Mouse (Mus musculus): Measurements from ENCODE around the gene Degs2. TPM values are rescaled to one million over a fixed set of nuclear protein-coding genes. Genes with fewer than 3 reads are reported as not detected.

Gene Degs2
- total and polyA plus RNA-seq, 2 experiments from 2014 or later = 0.88 TPM; not detected in 1

DNA sequence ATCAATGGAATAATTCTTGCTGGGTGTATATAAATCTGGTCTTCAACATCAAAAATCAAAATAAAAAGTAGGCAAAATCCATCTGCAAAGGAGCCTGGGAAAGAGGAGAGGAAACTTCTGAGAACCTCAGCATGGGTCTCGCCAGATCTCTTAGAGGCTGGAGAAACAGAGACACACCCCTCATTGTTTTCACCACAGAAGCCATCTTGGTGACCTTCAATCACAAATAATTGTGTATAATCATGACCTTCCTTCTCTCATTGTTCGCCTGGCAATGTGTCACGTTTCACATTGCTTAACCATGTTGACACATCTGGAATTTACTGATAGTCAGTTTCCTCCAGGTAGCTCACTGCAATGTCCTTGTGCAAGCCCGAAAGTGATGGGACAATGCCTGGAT is 10.4 kb upstream of the Degs2 start:
- no peaks in the 10 kb centered on the region for H3K4me1 ChIP-seq (ENCODE audit: insufficient read depth)
- 83% methylated on average over 4 of the region's 4 CpGs for WGBS
- H3K27ac ChIP-seq (ENCODE audit: low read depth, low read length) = no peak overlapping the region
- ATAC-seq (no peak), DNase-seq (no peak)
- H3K4me2 ChIP-seq (ENCODE audit: low read depth) = no peak overlapping the region
- TF ChIP-seq CTCF (IDR thresholded peaks at IDR 0.05; ENCODE audit: low read depth) = no peak
- no peaks in the 10 kb centered on the region for H3K9me3 ChIP-seq (ENCODE audit: low read length)
- H3K36me3 ChIP-seq (ENCODE audit: insufficient read depth) = no peaks in the 10 kb centered on the region
- no peak overlapping the region for H3K4me3 ChIP-seq (ENCODE audit: low read depth, low read length)
- H3K27me3 ChIP-seq (ENCODE audit: insufficient read depth, low read length) = no peaks in the 10 kb centered on the region
- no peak overlapping the region for H3K9ac ChIP-seq

DNA sequence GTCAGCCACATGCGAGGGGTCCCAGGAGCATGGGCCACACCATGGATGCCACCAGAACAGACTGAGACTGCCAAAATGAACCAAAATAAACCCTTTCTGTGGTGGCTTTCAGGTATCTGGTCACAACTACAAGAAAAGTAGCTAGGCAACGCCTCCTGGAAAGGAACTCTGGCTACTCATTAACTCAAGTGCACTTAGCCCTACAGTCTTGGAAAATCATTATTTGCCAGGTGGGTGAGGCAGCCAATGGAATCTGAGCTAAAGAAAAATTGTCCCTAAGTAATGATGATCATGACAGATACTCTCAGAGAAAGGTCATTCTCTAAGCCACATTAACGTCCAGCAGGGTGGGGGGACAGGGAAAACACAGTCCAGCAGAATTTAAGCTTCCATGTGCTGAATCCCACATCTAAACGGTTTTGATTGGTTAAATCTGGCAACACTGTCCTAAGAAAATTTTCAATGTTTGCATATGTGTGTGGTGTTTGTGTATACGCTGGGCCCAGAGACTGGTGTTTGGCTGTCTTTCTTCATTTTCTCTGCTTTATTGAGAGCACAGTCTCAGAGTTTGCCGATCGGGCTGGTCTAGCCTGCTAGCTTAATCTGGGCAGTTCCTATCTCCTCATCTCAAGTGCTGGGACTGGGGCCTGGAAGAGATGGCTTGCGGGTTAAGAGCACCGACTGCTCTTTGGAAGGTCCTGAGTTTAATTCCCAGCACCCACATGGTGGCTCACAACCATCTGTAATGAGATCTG is 8.9 kb upstream of the Degs2 start:
- no peak for TF ChIP-seq CTCF (IDR thresholded peaks at IDR 0.05; ENCODE audit: low read depth)
- Histone ChIP-seq H3K9me3 (ENCODE audit: low read length) (no peaks in the 10 kb centered on the region), H3K36me3 (ENCODE audit: insufficient read depth) (no peaks in the 10 kb centered on the region), H3K4me1 (ENCODE audit: insufficient read depth) (no peaks in the 10 kb centered on the region), H3K27me3 (ENCODE audit: insufficient read depth, low read length) (no peaks in the 10 kb centered on the region), H3K4me3 (ENCODE audit: low read depth, low read length) (no peak overlapping the region), H3K4me2 (ENCODE audit: low read depth) (no peak overlapping the region), H3K27ac (ENCODE audit: low read depth, low read length) (no peak overlapping the region), H3K9ac (no peak overlapping the region)
- ATAC-seq (no peak), DNase-seq (no peak)
- WGBS = 85% methylated on average over 9 of the region's 9 CpGs

DNA sequence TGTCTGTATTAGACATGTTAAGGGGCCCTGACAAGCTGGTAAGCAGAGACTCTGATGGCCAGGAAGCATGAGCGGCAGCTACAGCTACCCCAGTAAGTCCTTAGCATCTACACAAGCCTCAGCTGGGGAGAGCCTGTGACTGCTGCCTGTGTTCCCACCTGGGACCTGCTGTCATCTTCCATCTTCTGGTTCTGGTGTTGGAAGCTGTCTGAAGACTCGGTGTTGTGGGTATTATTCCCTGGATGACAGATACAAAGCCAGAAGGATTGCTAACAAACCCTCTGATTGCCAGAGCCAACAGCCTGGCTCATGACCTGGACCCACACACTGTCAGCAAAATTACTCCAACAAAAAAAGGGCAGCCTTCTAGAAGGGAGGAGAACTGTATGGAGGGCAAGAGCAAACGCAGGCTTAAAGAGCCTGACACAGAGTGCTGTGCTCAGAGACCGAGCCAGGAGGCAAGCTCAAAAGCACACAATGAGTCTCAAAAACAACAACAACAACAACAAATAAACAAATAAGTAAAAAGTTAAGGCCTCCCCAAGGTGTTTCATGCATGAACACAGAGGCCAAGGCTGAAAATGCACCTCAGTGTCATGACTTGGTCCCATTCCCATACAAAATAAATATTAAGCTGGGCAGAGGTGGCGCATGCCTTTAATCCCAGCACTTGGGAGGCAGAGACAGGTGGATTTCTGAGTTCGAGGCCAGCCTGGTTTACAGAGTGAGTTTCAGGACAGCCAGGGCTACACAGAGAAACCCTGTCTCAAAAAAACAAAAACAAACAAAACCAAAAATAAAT is 8.1 kb upstream of the Degs2 start:
- TF ChIP-seq CTCF (IDR thresholded peaks at IDR 0.05; ENCODE audit: low read depth) = no peak
- Histone ChIP-seq H3K27ac (ENCODE audit: low read depth, low read length) (no peak overlapping the region), H3K36me3 (ENCODE audit: insufficient read depth) (no peaks in the 10 kb centered on the region), H3K9me3 (ENCODE audit: low read length) (no peaks in the 10 kb centered on the region), H3K4me1 (ENCODE audit: insufficient read depth) (no peaks in the 10 kb centered on the region), H3K27me3 (ENCODE audit: insufficient read depth, low read length) (no peaks in the 10 kb centered on the region), H3K4me3 (ENCODE audit: low read depth, low read length) (no peak overlapping the region), H3K9ac (no peak overlapping the region), H3K4me2 (ENCODE audit: low read depth) (no peak overlapping the region)
- DNase-seq (no peak), ATAC-seq (no peak)
- WGBS = 87% methylated on average over 6 of the region's 6 CpGs

DNA sequence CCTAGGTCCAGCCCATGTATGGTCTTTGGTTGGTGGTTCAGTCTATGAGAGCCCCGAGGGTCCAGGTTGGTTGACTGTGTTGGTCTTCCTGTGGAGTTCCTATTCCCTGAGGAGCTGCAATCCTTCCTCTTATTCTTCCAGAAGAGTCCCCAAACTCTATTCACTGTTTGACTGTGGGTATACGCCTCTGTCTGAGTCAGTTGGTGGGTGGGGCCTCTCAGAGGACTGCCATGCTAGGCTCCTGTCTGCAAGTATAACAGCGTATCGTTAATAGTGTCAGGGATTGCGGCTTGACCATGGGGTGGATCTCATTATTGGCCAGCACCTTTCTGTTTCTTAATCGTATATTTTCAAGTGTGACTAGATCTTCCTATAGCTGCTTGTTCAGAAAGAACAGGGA is 7.3 kb upstream of the Degs2 start:
- Histone ChIP-seq H3K4me3 (ENCODE audit: low read depth, low read length) (no peak overlapping the region), H3K9ac (no peak overlapping the region), H3K9me3 (ENCODE audit: low read length) (no peaks in the 10 kb centered on the region), H3K27me3 (ENCODE audit: insufficient read depth, low read length) (no peaks in the 10 kb centered on the region), H3K4me1 (ENCODE audit: insufficient read depth) (no peaks in the 10 kb centered on the region), H3K27ac (ENCODE audit: low read depth, low read length) (no peak overlapping the region), H3K36me3 (ENCODE audit: insufficient read depth) (no peaks in the 10 kb centered on the region), H3K4me2 (ENCODE audit: low read depth) (no peak overlapping the region)
- WGBS = 82% methylated on average over 6 of the region's 6 CpGs
- no peak for DNase-seq
- no peak for ATAC-seq
- no peak for TF ChIP-seq CTCF (IDR thresholded peaks at IDR 0.05; ENCODE audit: low read depth)

DNA sequence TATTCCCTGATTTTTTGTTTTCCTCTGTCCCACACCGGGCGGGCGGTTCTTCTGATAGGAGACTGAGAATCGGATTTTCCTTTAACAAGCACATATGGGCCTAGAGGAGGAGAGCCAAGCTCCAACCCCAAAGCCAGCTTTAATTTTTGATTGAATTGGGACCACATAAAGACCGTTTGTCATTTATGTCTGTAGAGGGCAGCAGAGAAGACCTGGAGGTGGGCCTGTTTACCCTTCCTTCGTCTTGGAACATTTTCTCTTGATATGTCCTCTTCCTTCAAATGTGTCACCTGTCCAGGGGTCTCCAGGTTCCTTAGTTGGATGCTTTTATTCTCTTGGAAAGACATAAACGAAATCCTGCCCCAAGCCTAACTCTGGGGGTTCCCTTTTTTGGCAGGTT is 4.0 kb upstream of the Degs2 start:
- Histone ChIP-seq H3K9me3 (ENCODE audit: low read length) (no peaks in the 10 kb centered on the region), H3K4me3 (ENCODE audit: low read depth, low read length) (no peak overlapping the region), H3K36me3 (ENCODE audit: insufficient read depth) (no peaks in the 10 kb centered on the region), H3K27ac (ENCODE audit: low read depth, low read length) (no peak overlapping the region), H3K4me1 (ENCODE audit: insufficient read depth) (no peaks in the 10 kb centered on the region), H3K4me2 (ENCODE audit: low read depth) (no peak overlapping the region), H3K27me3 (ENCODE audit: insufficient read depth, low read length) (peaks cover 16% of the 10 kb centered on the region; the same call in 1 of the 2 replicates), H3K9ac (no peak overlapping the region)
- TF ChIP-seq CTCF (IDR thresholded peaks at IDR 0.05; ENCODE audit: low read depth) = peak; percentile 53
- peak; percentile 54 for DNase-seq
- WGBS = 41% methylated on average over 7 of the region's 7 CpGs
- ATAC-seq = 0 out of 2 replicates have a peak, but pooled peaks have one; percentile 16

DNA sequence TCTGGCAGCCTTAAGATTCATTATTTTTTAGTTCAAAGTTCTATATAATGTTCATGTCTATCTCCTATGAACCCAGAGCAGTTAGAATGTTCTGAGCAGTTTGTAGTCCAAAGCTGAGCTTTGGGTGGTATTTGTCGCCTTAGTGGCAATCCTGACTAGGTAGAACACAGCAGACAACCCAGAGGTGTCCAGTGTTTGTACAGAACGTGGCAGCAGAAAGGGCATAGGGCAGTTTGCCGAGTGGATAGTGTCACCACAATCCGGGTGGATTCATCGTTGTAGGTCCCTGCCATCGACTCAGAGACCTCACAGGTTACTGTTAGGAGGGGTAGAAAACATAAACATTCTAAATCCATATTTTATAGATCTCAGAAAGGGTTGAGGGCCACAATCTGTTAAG is 3.4 kb upstream of the Degs2 start:
- Histone ChIP-seq H3K27ac (ENCODE audit: low read depth, low read length) (no peak overlapping the region), H3K4me1 (ENCODE audit: insufficient read depth) (no peaks in the 10 kb centered on the region), H3K4me2 (ENCODE audit: low read depth) (no peak overlapping the region), H3K4me3 (ENCODE audit: low read depth, low read length) (no peak overlapping the region), H3K9me3 (ENCODE audit: low read length) (no peaks in the 10 kb centered on the region), H3K27me3 (ENCODE audit: insufficient read depth, low read length) (peaks cover 22% of the 10 kb centered on the region), H3K9ac (no peak overlapping the region), H3K36me3 (ENCODE audit: insufficient read depth) (no peaks in the 10 kb centered on the region)
- WGBS = 87% methylated on average over 6 of the region's 6 CpGs
- no peak for DNase-seq
- TF ChIP-seq CTCF (IDR thresholded peaks at IDR 0.05; ENCODE audit: low read depth) = no peak
- ATAC-seq = no peak

DNA sequence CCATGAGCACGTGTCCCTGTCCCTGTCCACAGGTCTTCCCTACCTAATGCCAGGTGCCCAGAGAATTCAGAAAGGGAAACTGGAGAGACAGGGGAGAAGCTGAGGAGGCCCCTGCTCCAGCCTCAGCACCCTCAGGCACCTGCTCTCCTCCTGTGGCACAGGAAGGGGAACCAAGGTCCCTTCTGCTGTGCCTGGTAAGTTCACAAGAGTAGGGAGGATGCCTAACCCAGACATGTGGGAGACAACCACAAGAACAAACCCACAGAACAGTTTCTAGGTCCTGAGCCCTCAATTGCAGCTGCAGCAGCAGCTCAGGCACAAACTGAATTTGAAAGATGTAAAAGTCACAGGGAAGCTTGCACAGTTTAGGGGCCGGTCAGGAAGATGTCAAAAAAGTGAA is 894 bp downstream of the Degs2 start:
- DNase-seq = no peak
- H3K4me1 ChIP-seq (ENCODE audit: insufficient read depth) = no peaks in the 10 kb centered on the region
- peaks cover 22% of the 10 kb centered on the region for H3K27me3 ChIP-seq (ENCODE audit: insufficient read depth, low read length)
- no peaks in the 10 kb centered on the region for H3K36me3 ChIP-seq (ENCODE audit: insufficient read depth)
- no peak overlapping the region for H3K27ac ChIP-seq (ENCODE audit: low read depth, low read length)
- no peak overlapping the region for H3K9ac ChIP-seq
- no peak overlapping the region for H3K4me3 ChIP-seq (ENCODE audit: low read depth, low read length)
- WGBS = 63% methylated on average over 2 of the region's 2 CpGs
- no peak for ATAC-seq
- TF ChIP-seq CTCF (IDR thresholded peaks at IDR 0.05; ENCODE audit: low read depth) = no peak
- H3K4me2 ChIP-seq (ENCODE audit: low read depth) = 0 out of 2 replicates have a peak overlapping the region, but pooled peaks have one; percentile 46
- H3K9me3 ChIP-seq (ENCODE audit: low read length) = no peaks in the 10 kb centered on the region

All from forebrain, postnatal 0 days (tissue).